Mouse (Mus musculus) ES-Bruce4 (cell line): ENCODE data around the gene Stim1. TPM values are rescaled to one million over a fixed set of nuclear protein-coding genes. Genes with fewer than 3 reads are reported as not detected.

Experiments used
- H3K27ac ChIP-seq: 2 replicates; pipeline ENCODE4 v1.5.1; 2012; ENCODE audit warnings: low read length, inconsistent platforms; ENCODE audit not compliant: insufficient read depth
- H3K27me3 ChIP-seq: 2 replicates; pipeline ENCODE4 v1.6.1; 2012; ENCODE audit warnings: mild to moderate bottlenecking, low read length, inconsistent platforms; ENCODE audit not compliant: control insufficient read depth, poor library complexity, insufficient read depth, severe bottlenecking
- H3K36me3 ChIP-seq: 2 replicates; pipeline ENCODE4 v1.6.1; 2012; ENCODE audit warnings: inconsistent platforms, mild to moderate bottlenecking, low read length, moderate library complexity; ENCODE audit not compliant: control insufficient read depth, poor library complexity, insufficient read depth, severe bottlenecking
- H3K4me1 ChIP-seq: one replicate; pipeline ENCODE4 v1.8.1; 2011; ENCODE audit warnings: low read length; ENCODE audit not compliant: control insufficient read depth, insufficient read depth
- H3K4me3 ChIP-seq: 2 replicates; pipeline ENCODE4 v1.5.1; 2011; ENCODE audit warnings: low read depth, mild to moderate bottlenecking, low read length
- H3K9ac ChIP-seq: 2 replicates; pipeline ENCODE4 v1.6.1; 2012; ENCODE audit warnings: low read depth, mild to moderate bottlenecking, inconsistent platforms; ENCODE audit not compliant: poor library complexity, severe bottlenecking
- H3K9me3 ChIP-seq: replicated peaks from 2 replicates; pipeline ENCODE4 v1.6.1; 2012; ENCODE audit warnings: mild to moderate bottlenecking, low read length, inconsistent platforms; ENCODE audit not compliant: control insufficient read depth, poor library complexity, insufficient read depth, severe bottlenecking
- CTCF ChIP-seq: IDR thresholded peaks from one replicate; pipeline ENCODE4 v1.8.1; 2011; ENCODE audit warnings: low read depth, low read length
- EP300 ChIP-seq: IDR thresholded peaks from 2 replicates; pipeline ENCODE4 v1.6.1; 2011; ENCODE audit warnings: low read depth, low read length; ENCODE audit not compliant: insufficient read depth
- POLR2A ChIP-seq: IDR thresholded peaks from one replicate; pipeline ENCODE4 v1.8.1; 2011; ENCODE audit warnings: low read length; ENCODE audit not compliant: insufficient read depth
- polyA plus RNA-seq: library from polyadenylated mRNA; stranded (reverse); fragments of >200 nt; gene quantifications from 2 replicates; pipeline ENCODE4 v1.2.4, GENCODE M21; 2011; ENCODE audit warnings: low read depth; ENCODE audit not compliant: missing spikeins, insufficient read depth, insufficient read length

Gene Stim1
- polyA plus RNA-seq, 1 experiment = 26.0 TPM

GRCm38 (mm10) chr7:102385973-102386372 lies 118.4 kb downstream of the Stim1 start:
- Histone ChIP-seq H3K27ac (no peak overlapping the region), H3K4me3 (no peak overlapping the region), H3K36me3 (no peaks in the 10 kb centered on the region), H3K9me3 (no peaks in the 10 kb centered on the region), H3K4me1 (no peaks in the 10 kb centered on the region), H3K27me3 (no peaks in the 10 kb centered on the region), H3K9ac (no peak overlapping the region)
- no peak for TF ChIP-seq POLR2A
- no peak for TF ChIP-seq CTCF
- no peak for TF ChIP-seq EP300

GRCm38 (mm10) chr7:102389082-102389481 lies 121.5 kb downstream of the Stim1 start:
- Histone ChIP-seq H3K9me3 (no peaks in the 10 kb centered on the region), H3K4me1 (no peaks in the 10 kb centered on the region), H3K36me3 (no peaks in the 10 kb centered on the region), H3K27ac (no peak overlapping the region), H3K27me3 (no peaks in the 10 kb centered on the region), H3K9ac (no peak overlapping the region), H3K4me3 (no peak overlapping the region)
- no peak for TF ChIP-seq EP300
- TF ChIP-seq CTCF = no peak
- TF ChIP-seq POLR2A = no peak

- Histone ChIP-seq H3K4me1 (no peaks in the 10 kb centered on the region), H3K27ac (no peak overlapping the region), H3K27me3 (no peaks in the 10 kb centered on the region), H3K36me3 (no peaks in the 10 kb centered on the region), H3K4me3 (no peak overlapping the region), H3K9ac (no peak overlapping the region), H3K9me3 (no peaks in the 10 kb centered on the region)
- no peak for TF ChIP-seq POLR2A
These were observed 126.3 kb downstream of the Stim1 start for GRCm38 (mm10) chr7:102393898-102394297.

GRCm38 (mm10) chr7:102395894-102396293 lies 128.3 kb downstream of the Stim1 start:
- Histone ChIP-seq H3K27me3 (no peaks in the 10 kb centered on the region), H3K36me3 (no peaks in the 10 kb centered on the region), H3K27ac (no peak overlapping the region), H3K4me1 (no peaks in the 10 kb centered on the region), H3K9ac (no peak overlapping the region), H3K9me3 (no peaks in the 10 kb centered on the region), H3K4me3 (no peak overlapping the region)
- TF ChIP-seq CTCF (no peak), EP300 (no peak), POLR2A (no peak)

- H3K4me1 ChIP-seq = no peaks in the 10 kb centered on the region
- no peak overlapping the region for H3K4me3 ChIP-seq
- H3K27me3 ChIP-seq = no peaks in the 10 kb centered on the region
- no peak overlapping the region for H3K27ac ChIP-seq
- H3K9me3 ChIP-seq = no peaks in the 10 kb centered on the region
- no peak overlapping the region for H3K9ac ChIP-seq
- TF ChIP-seq CTCF = no peak
- no peaks in the 10 kb centered on the region for H3K36me3 ChIP-seq
These were observed 128.7 kb downstream of the Stim1 start for GRCm38 (mm10) chr7:102396331-102396730.

- no peak overlapping the region for H3K4me3 ChIP-seq
- H3K9me3 ChIP-seq = no peaks in the 10 kb centered on the region
- no peaks in the 10 kb centered on the region for H3K27me3 ChIP-seq
- no peak for TF ChIP-seq CTCF
- TF ChIP-seq EP300 = no peak
- TF ChIP-seq POLR2A = no peak
- H3K36me3 ChIP-seq = no peaks in the 10 kb centered on the region
- no peak overlapping the region for H3K27ac ChIP-seq
- no peaks in the 10 kb centered on the region for H3K4me1 ChIP-seq
- H3K9ac ChIP-seq = no peak overlapping the region
These were observed 131.7 kb downstream of the Stim1 start for GRCm38 (mm10) chr7:102399180-102399731.
